Mouse (Mus musculus) limb, embryonic 15.5 days (tissue): Measurements from ENCODE around the gene Vapb. TPM values are rescaled to one million over a fixed set of nuclear protein-coding genes. Genes with fewer than 3 reads are reported as not detected.

Experiments used
- ATAC-seq: fragments of 200-750 bp; cut with Nextera tagmentation; 2 replicates; pipeline ENCODE4 v1.8.0; 2017; ENCODE audit warnings: low read depth, moderate TSS enrichment; ENCODE audit not compliant: insufficient number of reproducible peaks, low FRiP score, low TSS enrichment
- H3K27ac ChIP-seq: fragments of 300-500 bp; sonication (generic); 2 replicates; pipeline ENCODE4 v1.5.1; 2015; ENCODE audit warnings: moderate library complexity, mild to moderate bottlenecking, inconsistent platforms
- H3K27me3 ChIP-seq: fragments of 300-500 bp; sonication (generic); 2 replicates; pipeline ENCODE4 v1.6.1; 2015; ENCODE audit warnings: inconsistent platforms
- H3K36me3 ChIP-seq: fragments of 300-500 bp; sonication (generic); 2 replicates; pipeline ENCODE4 v1.6.1; 2015; ENCODE audit warnings: inconsistent platforms
- H3K4me1 ChIP-seq: fragments of 300-500 bp; sonication (generic); 2 replicates; pipeline ENCODE4 v1.6.1; 2015; ENCODE audit warnings: inconsistent platforms
- H3K4me2 ChIP-seq: fragments of 300-500 bp; sonication (generic); 2 replicates; pipeline ENCODE4 v1.6.1; 2015; ENCODE audit warnings: mild to moderate bottlenecking, inconsistent platforms
- H3K4me3 ChIP-seq: fragments of 300-500 bp; sonication (generic); 2 replicates; pipeline ENCODE4 v1.5.1; 2015; ENCODE audit warnings: mild to moderate bottlenecking, inconsistent platforms
- H3K9ac ChIP-seq: fragments of 300-500 bp; sonication (generic); 2 replicates; pipeline ENCODE4 v1.6.1; 2015; ENCODE audit warnings: inconsistent platforms
- H3K9me3 ChIP-seq: fragments of 300-500 bp; sonication (generic); 2 replicates; pipeline ENCODE4 v1.6.1; 2016; ENCODE audit warnings: inconsistent platforms
- WGBS: fragments of 180-500 bp; shearing (Covaris S2); methylation state at CpG from one replicate; pipeline ENCODE4 v1.1.7; 2015; 5-methylcytosine and 5-hydroxymethylcytosine counted together
- polyA plus RNA-seq: library from polyadenylated mRNA; unstranded; fragments of >200 nt; fragmentation: Nextera tagmentation; extraction: Ambion mirVana; gene quantifications from 2 replicates; pipeline ENCODE4 v1.2.1, GENCODE M21; 2015

Vapb gene
- polyA plus RNA-seq, 1 experiment from 2014 or later = 15.7 TPM

DNA sequence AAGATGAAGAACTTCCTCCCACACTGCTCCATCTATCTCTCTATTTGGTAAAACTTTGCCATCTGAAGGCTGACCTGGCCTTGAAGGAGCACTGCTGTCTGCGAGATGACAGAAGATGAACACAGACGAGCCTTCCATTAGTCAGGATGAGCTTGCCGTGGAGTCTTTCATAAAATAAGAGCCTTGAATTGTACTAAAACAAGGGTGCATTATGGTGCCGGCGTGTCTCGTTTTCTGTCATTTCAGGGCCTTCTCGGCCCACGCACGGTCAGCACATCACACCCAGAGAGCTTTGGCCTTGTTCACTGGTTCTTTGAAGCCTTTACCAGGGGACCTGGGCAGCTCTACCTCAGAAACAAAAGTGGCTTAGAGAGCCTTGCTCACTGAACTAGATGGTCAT lies 5.4 kb downstream of the Vapb start:
- H3K27me3 ChIP-seq = no peaks in the 10 kb centered on the region
- H3K9me3 ChIP-seq = no peaks in the 10 kb centered on the region
- WGBS = 70% methylated on average over 9 of the region's 9 CpGs
- H3K4me1 ChIP-seq = peaks cover 33% of the 10 kb centered on the region
- no peak overlapping the region for H3K9ac ChIP-seq
- H3K4me2 ChIP-seq = no peak overlapping the region
- ATAC-seq = no peak
- H3K36me3 ChIP-seq = peaks cover 18% of the 10 kb centered on the region; the same call in 1 of the 2 replicates
- no peak overlapping the region for H3K4me3 ChIP-seq
- H3K27ac ChIP-seq = no peak overlapping the region

DNA sequence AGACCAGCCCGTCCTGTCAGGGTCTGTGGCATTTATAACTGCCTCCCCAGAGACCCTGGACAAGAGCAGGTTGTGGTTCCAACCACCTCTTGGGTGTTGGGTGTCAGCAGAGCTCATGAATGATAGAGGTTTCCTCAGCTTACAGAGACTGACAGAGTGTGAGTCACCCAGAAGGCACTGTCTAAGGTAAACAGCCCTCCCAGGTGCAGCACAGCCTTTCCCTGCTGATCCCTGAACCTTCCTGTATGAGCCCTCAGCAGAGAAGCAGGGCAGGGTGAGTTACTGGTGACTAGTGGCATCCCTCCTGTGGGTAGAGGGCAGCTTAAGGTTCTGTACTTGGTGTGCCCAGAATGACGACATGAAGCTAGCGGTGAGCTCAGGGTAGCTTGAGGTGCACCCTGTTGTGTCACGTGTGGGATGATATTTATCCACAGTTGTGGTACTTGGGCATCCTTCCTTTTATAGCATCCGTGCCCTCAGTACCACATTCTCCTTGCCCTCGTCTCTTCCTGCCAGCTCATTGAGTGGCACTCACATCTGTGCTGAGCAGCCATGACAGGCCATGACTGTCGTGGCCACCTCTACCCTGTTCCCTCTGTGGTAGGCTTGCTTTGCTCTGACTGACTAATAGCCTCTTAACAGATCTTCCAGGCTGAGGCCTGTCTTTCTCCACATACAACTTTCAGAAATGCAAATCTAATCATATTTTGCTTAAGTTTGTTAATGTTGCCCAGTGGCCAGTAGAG lies 6.9 kb downstream of the Vapb start:
- no peak overlapping the region for H3K27ac ChIP-seq
- H3K27me3 ChIP-seq = no peaks in the 10 kb centered on the region
- H3K4me1 ChIP-seq = peaks cover 25% of the 10 kb centered on the region
- no peak for ATAC-seq
- 86% methylated on average over 7 of the region's 7 CpGs for WGBS
- H3K4me2 ChIP-seq = no peak overlapping the region
- H3K4me3 ChIP-seq = no peak overlapping the region
- no peak overlapping the region for H3K9ac ChIP-seq
- H3K36me3 ChIP-seq = peaks cover 10% of the 10 kb centered on the region; the same call in 1 of the 2 replicates
- H3K9me3 ChIP-seq = no peaks in the 10 kb centered on the region

DNA sequence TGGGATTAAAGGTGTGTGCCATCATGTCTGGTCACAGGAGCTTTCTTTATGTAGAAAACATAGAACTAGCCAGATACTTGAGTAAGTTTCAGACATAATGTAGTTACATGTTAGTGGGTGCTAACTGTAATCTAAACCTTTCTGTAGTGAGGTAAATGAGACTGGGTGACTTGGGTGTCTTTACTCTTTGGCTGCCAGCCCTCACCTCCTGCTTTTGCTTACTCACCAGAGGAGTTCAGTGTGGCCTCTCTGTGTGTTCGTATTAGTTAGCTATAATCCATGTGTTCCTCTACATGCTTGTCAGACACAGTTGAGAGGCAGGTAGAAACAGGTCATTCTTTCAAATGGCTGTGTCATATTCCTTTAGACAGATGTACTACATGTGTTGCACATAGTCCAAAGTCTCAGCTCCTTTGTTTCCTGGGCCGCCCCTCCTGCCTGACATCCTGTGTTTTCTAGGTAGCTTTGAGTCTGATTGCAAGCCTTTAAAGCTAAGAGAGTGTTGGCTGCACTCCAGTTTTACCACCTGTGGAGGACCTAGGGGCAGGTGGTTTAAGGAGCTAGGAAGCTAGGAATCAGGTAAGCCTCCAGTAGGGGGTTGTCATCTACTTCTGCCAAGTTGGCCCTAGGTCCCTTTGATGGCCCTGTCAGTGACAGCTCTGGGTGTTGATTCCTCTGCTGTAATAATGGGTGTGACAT lies 11.8 kb downstream of the Vapb start:
- Histone ChIP-seq H3K4me3 (no peak overlapping the region), H3K9me3 (no peaks in the 10 kb centered on the region), H3K4me2 (no peak overlapping the region), H3K9ac (no peak overlapping the region), H3K27ac (no peak overlapping the region), H3K36me3 (0 out of 2 replicates have a peak, but pooled peaks cover 4% of the 10 kb centered on the region), H3K27me3 (no peaks in the 10 kb centered on the region), H3K4me1 (peaks cover 4% of the 10 kb centered on the region; the same call in 1 of the 2 replicates)
- WGBS = 72% methylated on average over 2 of the region's 2 CpGs
- ATAC-seq = no peak

DNA sequence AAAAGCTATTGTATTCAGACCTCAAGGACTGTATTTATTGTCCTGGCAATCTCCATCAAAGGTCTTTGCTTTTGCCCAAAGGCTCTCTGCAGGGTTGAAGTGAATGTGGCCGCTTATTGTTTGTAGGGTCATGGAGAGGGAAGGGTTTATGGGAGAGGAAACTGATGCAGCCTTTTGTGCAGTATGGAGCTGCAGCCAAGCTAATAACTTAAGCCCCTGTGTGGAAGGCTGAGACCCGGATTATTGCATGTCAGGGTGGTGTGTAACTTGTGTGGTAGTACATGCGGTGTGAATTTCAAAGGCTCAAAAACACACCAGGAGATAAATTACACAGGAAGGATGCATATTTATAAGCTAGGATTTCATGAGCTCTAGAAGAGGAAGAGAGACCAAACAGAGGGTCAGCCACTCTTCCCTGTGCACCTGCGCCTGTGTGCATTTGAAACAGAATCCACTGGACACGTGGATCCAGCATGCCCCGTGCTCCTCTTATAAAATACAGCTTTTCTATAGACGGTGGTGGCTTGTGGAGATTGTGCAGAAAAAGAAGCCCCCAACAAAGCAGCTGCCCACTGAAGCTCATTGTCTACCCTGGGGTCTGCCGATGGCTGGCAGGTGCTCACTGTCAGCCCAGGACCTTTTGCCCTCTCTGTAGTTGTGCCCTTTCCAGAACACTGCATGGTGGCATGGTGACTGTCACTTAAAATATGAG lies 18.3 kb downstream of the Vapb start:
- H3K9me3 ChIP-seq = no peaks in the 10 kb centered on the region
- ATAC-seq = no peak

GRCm38 (mm10) chr2:173757624-173758155 lies 20.4 kb downstream of the Vapb start:
- H3K9me3 ChIP-seq = no peaks in the 10 kb centered on the region
- no peak overlapping the region for H3K27ac ChIP-seq
- H3K4me3 ChIP-seq = no peak overlapping the region
- ATAC-seq = no peak
- H3K36me3 ChIP-seq = 0 out of 2 replicates have a peak, but pooled peaks cover 4% of the 10 kb centered on the region
- 81% methylated on average over 8 of the region's 8 CpGs for WGBS
- H3K9ac ChIP-seq = no peak overlapping the region
- no peak overlapping the region for H3K4me2 ChIP-seq
- no peaks in the 10 kb centered on the region for H3K27me3 ChIP-seq
- 0 out of 2 replicates have a peak, but pooled peaks cover 5% of the 10 kb centered on the region for H3K4me1 ChIP-seq

More for the DNA sequence above, 18.3 kb downstream of the Vapb start:
- H3K27me3 ChIP-seq = no peaks in the 10 kb centered on the region
- H3K4me2 ChIP-seq = no peak overlapping the region
- no peaks in the 10 kb centered on the region for H3K36me3 ChIP-seq
- 0 out of 2 replicates have a peak, but pooled peaks cover 5% of the 10 kb centered on the region for H3K4me1 ChIP-seq
- no peak overlapping the region for H3K9ac ChIP-seq
- no peak overlapping the region for H3K27ac ChIP-seq
- H3K4me3 ChIP-seq = no peak overlapping the region
- WGBS = 62% methylated on average over 8 of the region's 8 CpGs

GRCm38 (mm10) chr2:173760607-173761006 lies 23.3 kb downstream of the Vapb start:
- no peak for ATAC-seq
- Histone ChIP-seq H3K4me3 (no peak overlapping the region), H3K9me3 (no peaks in the 10 kb centered on the region), H3K27ac (no peak overlapping the region), H3K4me1 (peaks cover 18% of the 10 kb centered on the region; the same call in 1 of the 2 replicates), H3K27me3 (no peaks in the 10 kb centered on the region), H3K36me3 (peaks cover 15% of the 10 kb centered on the region), H3K9ac (no peak overlapping the region), H3K4me2 (no peak overlapping the region)
- 91% methylated on average over 6 of the region's 6 CpGs for WGBS

- H3K27ac ChIP-seq = no peak overlapping the region
- no peak for ATAC-seq
- H3K4me1 ChIP-seq = peaks cover 28% of the 10 kb centered on the region
- H3K9me3 ChIP-seq = no peaks in the 10 kb centered on the region
- H3K27me3 ChIP-seq = no peaks in the 10 kb centered on the region
- WGBS = 33% methylated on average over 3 of the region's 3 CpGs
- H3K4me3 ChIP-seq = no peak overlapping the region
- no peak overlapping the region for H3K9ac ChIP-seq
- peaks cover 19% of the 10 kb centered on the region for H3K36me3 ChIP-seq
- no peak overlapping the region for H3K4me2 ChIP-seq
These were observed 27.3 kb downstream of the Vapb start for GRCm38 (mm10) chr2:173764629-173765028.

DNA sequence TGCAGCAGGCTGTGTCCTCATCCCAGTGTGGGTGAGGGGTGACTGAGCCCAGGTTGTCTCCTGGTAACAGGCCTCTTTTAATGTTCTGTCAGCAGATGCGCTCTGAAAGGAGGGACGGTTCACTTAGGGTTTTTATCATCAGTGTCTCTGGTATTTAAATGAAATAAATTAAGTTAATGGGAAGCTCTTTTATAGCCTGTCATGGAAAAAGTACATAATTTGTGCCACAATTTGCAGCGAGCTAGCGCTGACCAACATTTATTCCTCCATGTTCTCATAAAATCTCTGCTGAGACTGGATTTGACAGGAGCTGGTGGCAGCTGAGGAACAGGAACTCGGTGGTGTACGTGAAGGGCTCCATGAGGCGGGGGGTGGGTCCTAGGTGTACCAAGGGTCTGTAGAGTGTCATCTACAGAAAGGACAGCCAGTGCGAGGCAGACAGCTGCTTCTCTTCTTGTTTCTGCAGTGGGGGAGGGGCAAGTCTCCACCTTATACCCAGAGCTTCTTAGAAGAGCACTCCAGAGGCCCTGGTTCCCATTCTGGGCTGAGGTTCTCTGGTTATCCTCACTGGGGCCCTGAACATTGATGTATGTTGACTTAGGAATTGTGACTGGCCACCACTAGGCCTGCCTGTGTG lies 30.8 kb downstream of the Vapb start:
- H3K36me3 ChIP-seq = peaks cover 17% of the 10 kb centered on the region
- H3K27me3 ChIP-seq = no peaks in the 10 kb centered on the region
- H3K4me2 ChIP-seq = no peak overlapping the region
- H3K9ac ChIP-seq = no peak overlapping the region
- 51% methylated on average over 8 of the region's 8 CpGs for WGBS
- H3K9me3 ChIP-seq = no peaks in the 10 kb centered on the region
- H3K4me1 ChIP-seq = peaks cover 41% of the 10 kb centered on the region
- ATAC-seq = no peak
- no peak overlapping the region for H3K4me3 ChIP-seq
- no peak overlapping the region for H3K27ac ChIP-seq

GRCm38 (mm10) chr2:173769183-173769582 lies 31.9 kb downstream of the Vapb start:
- no peaks in the 10 kb centered on the region for H3K9me3 ChIP-seq
- no peak overlapping the region for H3K9ac ChIP-seq
- ATAC-seq = no peak
- 74% methylated on average over 10 of the region's 10 CpGs for WGBS
- no peak overlapping the region for H3K4me3 ChIP-seq
- peaks cover 38% of the 10 kb centered on the region for H3K4me1 ChIP-seq
- peaks cover 11% of the 10 kb centered on the region for H3K36me3 ChIP-seq
- no peak overlapping the region for H3K4me2 ChIP-seq
- no peaks in the 10 kb centered on the region for H3K27me3 ChIP-seq
- H3K27ac ChIP-seq = no peak overlapping the region

- WGBS = 56% methylated on average over 5 of the region's 5 CpGs
- no peak overlapping the region for H3K4me3 ChIP-seq
- H3K27ac ChIP-seq = 0 out of 2 replicates have a peak overlapping the region, but pooled peaks have one; percentile 35
- H3K4me2 ChIP-seq = no peak overlapping the region
- peaks cover 29% of the 10 kb centered on the region for H3K4me1 ChIP-seq
- H3K9ac ChIP-seq = no peak overlapping the region
- no peaks in the 10 kb centered on the region for H3K9me3 ChIP-seq
- H3K36me3 ChIP-seq = peaks cover 7% of the 10 kb centered on the region; the same call in 1 of the 2 replicates
- no peak for ATAC-seq
- no peaks in the 10 kb centered on the region for H3K27me3 ChIP-seq
These were observed 33.3 kb downstream of the Vapb start for GRCm38 (mm10) chr2:173770620-173771019.

- peaks cover 14% of the 10 kb centered on the region; the same call in 1 of the 2 replicates for H3K36me3 ChIP-seq
- H3K4me2 ChIP-seq = no peak overlapping the region
- no peak overlapping the region for H3K4me3 ChIP-seq
- no peaks in the 10 kb centered on the region for H3K27me3 ChIP-seq
- H3K4me1 ChIP-seq = peaks cover 24% of the 10 kb centered on the region
- H3K9me3 ChIP-seq = no peaks in the 10 kb centered on the region
- ATAC-seq = no peak
- H3K9ac ChIP-seq = no peak overlapping the region
- WGBS = 56% methylated on average over 8 of the region's 8 CpGs
- H3K27ac ChIP-seq = 0 out of 2 replicates have a peak overlapping the region, but pooled peaks have one; percentile 35
These were observed 34.4 kb downstream of the Vapb start for GRCm38 (mm10) chr2:173771706-173772105.
